Mouse (Mus musculus) Muller cell, postnatal 12 days (primary cell): ENCODE measurements around the gene Scarf1.

Experiments used
- DNase-seq: peaks from one replicate; pipeline ENCODE4 v3.0.0-alpha.2; 2015; ENCODE audit errors: inconsistent ontology term

Scarf1 gene

DNA sequence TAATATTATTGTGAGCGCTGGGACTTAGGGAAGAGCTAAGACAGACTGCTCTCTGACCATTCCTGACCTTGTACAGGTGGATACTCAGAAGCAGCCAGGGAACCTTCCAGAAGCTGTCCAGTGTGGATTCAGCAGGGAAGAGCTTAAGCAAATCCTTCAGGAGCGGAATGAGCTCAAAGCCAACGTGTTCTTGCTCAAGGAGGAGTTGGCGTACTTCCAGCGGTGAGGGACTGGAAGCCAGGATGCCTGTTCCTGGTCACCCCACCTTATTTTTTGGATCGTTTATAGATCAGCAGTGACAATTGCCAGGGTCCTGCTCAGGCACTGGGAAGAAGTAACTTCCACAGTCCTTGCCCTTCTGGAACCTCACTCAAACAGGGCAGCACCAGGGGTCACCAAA is 2.1 kb upstream of the Scarf1 start:
- DNase-seq, result no peak

DNA sequence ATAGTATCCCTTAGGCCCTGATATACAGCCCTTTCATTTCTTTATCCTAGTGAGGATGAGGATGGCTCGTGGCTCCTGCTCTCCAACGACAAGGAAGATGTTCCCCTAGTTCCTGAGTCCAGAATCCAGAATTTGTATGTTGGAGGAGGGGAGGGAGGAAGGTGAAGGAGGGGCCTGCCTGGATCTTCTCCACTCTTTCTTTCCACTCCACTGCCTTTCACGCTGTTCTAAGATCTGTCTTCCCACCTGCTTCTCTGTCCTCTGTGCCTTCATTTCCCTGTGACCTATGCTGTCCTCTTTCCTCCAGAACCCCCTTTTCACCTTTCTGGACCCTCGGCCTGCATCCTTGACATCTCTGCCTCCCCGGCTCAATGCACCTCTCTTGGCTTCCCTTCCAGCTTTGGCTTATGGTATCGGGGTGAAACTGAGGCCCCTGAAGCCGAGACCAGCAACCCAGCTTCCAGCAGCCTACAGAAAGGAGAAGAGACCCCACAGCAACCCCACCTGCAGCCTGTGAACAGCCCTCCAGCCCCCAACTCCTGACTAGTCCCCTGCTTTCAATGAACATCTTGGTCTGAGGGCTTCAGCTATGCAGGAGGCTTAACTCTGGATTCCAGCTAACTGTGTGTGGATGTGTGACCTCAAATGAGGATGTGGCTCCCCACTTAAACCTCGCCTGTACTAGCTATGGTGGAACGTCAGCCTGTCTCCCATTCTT is 880 bp upstream of the Scarf1 start:
- DNase-seq, result no peak

DNA sequence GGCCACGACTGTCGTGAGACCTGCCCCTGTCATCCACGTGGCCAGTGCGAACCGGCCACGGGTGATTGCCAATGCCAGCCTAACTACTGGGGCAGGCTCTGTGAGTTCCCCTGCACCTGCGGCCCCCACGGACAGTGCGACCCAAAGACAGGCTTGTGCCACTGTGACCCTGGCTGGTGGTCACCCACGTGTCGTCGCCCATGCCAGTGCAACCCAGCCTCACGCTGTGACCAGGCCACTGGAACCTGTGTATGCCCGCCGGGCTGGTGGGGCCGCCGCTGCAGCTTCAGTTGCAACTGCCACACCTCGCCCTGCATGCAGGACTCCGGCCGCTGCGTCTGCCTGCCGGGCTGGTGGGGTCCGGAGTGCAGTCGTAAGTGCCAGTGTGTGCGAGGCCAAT is 1.8 kb downstream of the Scarf1 start:
- no peak for DNase-seq

- DNase-seq, result peak; percentile 51
Observed at GRCm38 (mm10) chr11:75519834-75520633, 6.7 kb downstream of the Scarf1 start.

DNA sequence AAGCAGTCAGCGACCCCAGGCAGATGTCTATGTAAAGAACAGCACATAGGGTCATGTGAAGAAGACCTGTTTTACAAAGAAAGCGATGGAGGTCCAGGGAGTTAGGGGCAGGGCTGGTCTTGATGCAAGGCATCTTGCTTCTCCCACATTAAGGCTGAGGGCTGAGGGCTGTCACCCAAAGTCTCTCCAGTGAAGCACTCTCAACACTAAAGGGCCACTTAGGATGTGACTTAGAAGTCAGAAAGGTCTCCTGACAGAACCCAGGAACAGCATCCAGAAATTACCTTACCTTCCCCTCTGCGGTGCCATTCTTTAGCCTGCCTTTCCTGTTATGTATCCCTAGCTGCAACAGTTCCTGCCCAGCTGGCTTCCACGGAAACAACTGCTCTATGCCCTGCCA is 8.3 kb downstream of the Scarf1 start:
- DNase-seq, result no peak

- DNase-seq, result no peak
Observed at GRCm38 (mm10) chr11:75522793-75523192, 9.5 kb downstream of the Scarf1 start.

- no peak for DNase-seq
Observed at GRCm38 (mm10) chr11:75525531-75526125, 12.3 kb downstream of the Scarf1 start.

DNA sequence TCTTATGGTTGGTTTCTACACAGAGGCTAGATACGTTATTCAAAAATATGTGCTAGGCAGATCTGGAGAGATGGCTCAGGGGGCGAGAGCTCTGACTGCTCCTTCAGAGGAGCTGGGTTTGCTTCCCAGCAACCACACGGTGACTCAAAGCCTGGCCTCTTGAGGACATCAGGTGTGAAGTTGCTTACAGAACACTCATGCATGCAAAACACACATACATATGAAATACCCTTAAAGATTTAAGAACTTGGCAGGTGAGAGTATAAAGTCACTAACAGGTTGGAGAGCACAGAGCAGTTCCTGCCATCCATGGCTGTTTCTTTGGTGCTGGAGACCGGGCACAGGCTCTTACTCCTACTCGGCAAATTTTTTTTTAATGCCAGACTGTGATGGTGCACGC is 13.6 kb downstream of the Scarf1 start:
- DNase-seq, result no peak

GRCm38 (mm10) chr11:75529771-75530170 is 16.4 kb downstream of the Scarf1 start:
- DNase-seq, result no peak

DNA sequence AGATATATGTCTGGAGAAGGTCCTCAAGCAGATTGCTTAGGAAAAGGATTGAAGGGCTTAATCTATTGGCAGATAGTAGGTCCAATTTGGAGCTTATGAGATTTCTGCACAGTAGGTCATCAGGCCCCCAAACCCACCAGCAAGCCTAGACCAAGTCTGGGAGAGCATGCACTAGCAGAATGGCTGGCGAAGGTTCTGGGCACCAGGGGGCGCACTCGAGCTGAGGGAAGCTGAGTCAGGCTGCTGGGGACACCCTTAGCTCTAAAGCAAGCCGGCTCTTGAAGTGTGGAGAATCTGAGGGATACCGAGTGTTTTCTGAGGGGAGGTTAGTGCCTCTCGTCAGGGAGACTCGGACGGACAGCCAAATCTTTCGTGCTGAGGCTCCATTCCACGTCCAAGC is 17.0 kb downstream of the Scarf1 start:
- peak; percentile 91 for DNase-seq

DNA sequence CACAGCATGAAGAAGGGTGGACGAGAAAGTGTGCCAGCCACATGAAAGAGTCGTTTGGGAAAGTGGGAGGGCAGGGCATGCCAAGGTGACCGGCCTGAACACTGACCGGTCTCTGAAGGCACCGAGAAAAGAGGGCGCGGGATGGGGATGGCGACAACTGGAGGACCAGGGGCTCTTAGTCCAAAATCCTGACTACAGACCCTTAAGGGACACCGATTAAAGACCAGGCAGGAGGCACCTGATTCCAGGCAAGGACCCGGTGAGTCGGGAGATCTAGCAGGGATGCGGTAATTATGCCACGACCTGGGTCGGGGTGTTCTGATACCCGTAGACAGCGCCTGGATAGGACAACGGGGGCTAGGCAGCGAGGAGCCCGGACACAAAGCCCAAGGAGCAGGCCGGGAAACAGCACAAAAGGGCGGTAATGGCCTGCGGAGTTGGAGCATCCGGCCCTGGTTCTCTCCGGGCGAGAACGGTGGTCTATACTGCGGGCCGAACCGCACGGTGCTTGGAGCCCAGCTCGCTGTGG is 17.6 kb downstream of the Scarf1 start:
- DNase-seq, result peak; percentile 60

DNA sequence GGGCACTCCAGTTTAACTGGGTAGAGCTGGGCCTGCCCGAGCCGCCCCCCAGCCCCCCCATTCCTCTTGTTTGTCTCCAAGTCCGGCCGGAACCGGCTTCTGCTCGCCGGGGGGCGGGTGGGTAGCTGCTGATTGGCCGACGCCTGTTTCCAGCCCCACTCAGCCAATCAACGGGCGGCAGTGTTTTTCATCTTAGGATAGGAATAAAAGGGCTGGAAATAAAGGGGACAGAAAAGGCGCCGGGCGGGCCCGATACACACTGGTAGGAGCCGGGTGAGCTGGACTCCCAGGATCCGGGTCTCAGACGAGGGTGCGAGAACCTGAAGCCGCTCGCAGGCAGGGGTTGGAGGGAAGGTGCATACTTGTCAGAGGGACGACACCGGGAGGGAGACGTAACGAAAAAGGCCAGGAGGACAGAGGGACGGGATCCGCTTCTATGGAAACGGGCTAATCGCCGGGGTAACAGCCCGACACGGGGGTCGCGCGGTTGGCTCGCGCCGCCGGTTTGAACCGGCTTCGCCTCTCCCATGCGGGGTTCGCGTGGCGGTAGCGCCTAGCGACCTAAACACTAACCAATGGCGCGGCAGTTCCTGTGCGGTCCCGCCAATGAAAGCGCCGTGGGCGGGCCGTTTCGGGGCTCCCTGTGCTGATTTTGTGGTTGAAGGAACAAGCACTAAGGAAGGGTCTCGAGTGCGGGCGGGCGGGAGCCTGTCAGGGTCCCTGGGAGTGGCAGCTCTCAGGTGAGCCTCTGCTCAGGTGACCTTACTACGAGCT is 18.3 kb downstream of the Scarf1 start, which contains the start of gene Slc43a2:
Slc43a2 (plus strand) TSS at position 226 of the 774 bp plus-strand sequence.
- peak; percentile 99 for DNase-seq

GRCm38 (mm10) chr11:75532340-75533277 is 19.3 kb downstream of the Scarf1 start:
- DNase-seq, result no peak

GRCm38 (mm10) chr11:75533314-75534015 is 20.1 kb downstream of the Scarf1 start:
- DNase-seq, result no peak

DNA sequence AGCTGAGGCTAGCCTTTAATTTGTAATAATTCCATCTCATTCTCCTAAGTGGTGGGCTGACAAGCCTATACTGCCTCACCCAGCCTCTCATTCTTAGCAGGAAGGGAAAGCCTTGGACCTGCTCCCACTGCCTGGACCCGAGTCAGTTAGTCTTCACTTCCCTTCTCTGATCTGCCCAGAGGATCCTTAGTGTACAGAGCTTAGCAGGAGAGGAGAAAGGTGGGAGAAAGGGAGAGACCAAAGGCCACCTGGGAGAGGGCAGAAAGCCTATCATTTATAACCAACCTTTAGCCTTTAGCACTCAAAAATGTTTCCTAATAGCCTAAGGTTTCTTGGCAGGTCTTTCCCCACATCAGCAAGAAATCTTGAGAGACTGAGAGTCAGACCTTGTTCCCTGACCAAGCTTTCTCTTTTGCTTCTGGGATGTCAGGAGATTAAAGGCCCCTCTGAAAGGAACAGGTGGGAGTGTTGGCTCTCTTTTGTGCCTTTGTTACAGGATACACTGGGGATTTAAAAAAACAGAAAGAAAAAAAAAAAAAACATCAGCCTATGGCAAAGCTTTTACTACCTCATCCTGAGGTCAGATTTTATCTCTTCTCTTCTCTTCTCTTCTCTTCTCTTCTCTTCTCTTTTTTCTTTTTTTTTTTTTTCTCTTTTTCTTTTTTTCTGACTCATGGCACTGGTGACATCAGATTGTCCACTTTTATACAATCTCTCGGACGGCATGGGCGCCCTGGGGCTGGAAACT is 21.1 kb downstream of the Scarf1 start:
- DNase-seq, result no peak

DNA sequence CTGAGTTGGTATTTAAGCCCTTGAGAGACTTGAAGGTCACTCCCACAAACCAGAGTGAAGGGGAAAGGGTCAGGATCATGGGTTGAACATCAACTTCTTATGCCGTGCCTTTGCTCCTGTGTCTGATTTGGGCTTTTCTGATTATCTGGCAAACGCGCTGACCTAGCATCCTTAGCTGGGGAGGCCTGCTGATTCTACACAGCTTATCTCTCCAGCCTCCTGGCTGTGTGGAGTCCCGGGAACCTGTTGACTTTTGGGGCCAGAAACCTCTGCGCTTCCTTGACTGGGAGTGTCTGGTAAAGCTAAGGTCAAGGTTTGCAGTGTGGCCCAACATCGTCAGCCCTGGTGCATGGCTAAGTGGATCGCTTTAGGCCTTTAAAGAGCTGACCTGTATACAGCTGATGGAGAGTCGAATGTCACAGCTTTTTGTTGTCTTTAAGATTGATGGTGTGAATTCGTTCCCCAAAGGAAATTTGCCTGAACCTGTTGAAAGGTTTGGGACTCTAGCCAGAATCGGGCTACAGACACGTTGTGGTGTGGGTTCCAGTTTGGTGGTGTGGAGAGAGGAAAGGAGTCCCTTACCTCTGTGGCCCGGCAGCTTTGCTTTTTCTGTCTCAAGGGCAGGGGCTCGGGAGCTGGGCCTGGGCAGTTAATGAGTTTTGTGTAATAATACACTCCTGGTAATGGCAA is 21.9 kb downstream of the Scarf1 start:
- DNase-seq, result no peak

DNA sequence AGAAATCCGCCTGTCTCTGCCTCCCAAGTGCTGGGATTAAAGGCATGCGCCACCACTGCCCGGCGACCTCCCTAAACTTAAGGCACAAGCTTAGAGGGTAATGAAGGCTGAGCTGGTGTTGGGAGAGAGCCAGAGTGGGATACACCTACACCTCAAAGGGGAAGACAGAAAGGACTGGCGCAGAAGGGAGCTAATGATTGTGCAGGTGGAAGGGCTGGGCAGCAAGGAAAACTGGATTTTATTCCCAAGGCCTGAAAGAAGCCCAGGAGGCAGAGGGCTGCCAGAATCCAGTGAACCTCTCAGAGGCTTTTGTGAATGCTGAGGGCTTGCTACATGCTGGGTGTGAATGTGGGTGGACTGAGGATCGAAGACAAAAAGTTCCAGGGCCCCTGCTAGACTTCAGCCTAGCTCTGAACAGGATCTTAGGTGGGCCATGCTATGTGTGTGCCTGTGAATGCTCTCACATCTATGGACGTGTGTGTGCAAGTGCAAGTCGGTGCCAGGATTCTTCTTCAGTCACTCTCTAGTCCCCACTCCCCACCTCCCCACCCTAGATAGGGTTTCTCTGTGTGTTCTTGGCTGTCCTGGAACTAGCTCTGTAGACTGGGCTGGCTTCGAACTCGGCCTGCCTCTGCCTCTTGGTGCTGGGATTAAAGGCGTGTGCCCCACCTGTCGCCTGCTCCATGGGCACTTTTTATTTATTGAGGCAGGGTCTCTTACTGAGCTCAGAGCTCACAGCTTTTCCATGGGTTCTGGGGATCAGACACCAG is 23.1 kb downstream of the Scarf1 start:
- no peak for DNase-seq

DNA sequence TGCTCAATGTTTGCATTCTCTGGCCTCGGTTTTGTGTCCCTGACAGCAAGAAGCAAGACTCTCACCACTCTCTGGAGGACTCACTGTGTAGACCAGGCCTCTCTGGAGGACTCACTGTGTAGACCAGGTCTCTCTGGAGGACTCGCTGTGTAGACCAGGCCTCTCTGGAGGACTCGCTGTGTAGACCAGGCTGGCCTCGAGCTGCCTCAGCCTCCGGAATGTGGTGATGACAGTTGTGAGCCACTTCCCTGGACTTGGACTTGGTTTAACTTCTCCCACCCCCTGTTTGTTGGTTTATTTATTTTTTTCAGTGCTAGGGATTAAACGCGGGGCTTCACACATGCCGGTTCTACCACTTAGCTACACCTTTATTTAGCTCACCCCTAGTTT is 23.7 kb downstream of the Scarf1 start:
- no peak for DNase-seq
